Mouse (Mus musculus) testis, adult 2 months (tissue): ENCODE results near the gene Rapgef6. TPM values are rescaled to one million over a fixed set of nuclear protein-coding genes. Genes with fewer than 3 reads are reported as not detected.

Experiments
- H3K27ac ChIP-seq: fragments of 200-500 bp; 2 replicates; pipeline ENCODE4 v1.5.1; 2012; ENCODE audit warnings: low read depth, low read length; ENCODE audit not compliant: control insufficient read depth, insufficient read depth
- H3K27me3 ChIP-seq: fragments of 200-500 bp; 2 replicates; pipeline ENCODE4 v1.6.1; 2012; ENCODE audit warnings: mild to moderate bottlenecking, low read length, moderate library complexity; ENCODE audit not compliant: control insufficient read depth, insufficient read depth
- H3K36me3 ChIP-seq: fragments of 200-500 bp; 2 replicates; pipeline ENCODE4 v1.6.1; 2012; ENCODE audit warnings: mild to moderate bottlenecking, low read length; ENCODE audit not compliant: control insufficient read depth, insufficient read depth
- H3K4me1 ChIP-seq: fragments of 200-500 bp; 2 replicates; pipeline ENCODE4 v1.6.1; 2012; ENCODE audit warnings: low read length; ENCODE audit not compliant: control insufficient read depth, insufficient read depth
- H3K4me3 ChIP-seq: fragments of 200-500 bp; 2 replicates; pipeline ENCODE4 v1.5.1; 2012; ENCODE audit warnings: low read depth, mild to moderate bottlenecking, low read length, moderate library complexity, mixed read lengths; ENCODE audit not compliant: control insufficient read depth
- CTCF ChIP-seq: fragments of 200-500 bp; IDR thresholded peaks from 2 replicates; pipeline ENCODE4 v1.5.1; 2012; ENCODE audit warnings: low read depth, mild to moderate bottlenecking, inconsistent platforms, low read length, moderate library complexity; ENCODE audit not compliant: control insufficient read depth, insufficient read depth, insufficient replicate concordance
- POLR2A ChIP-seq: fragments of 200-500 bp; IDR thresholded peaks from 2 replicates; pipeline ENCODE4 v1.6.1; 2012; ENCODE audit warnings: low read depth, mild to moderate bottlenecking, inconsistent platforms, low read length, moderate library complexity; ENCODE audit not compliant: control insufficient read depth
- polyA plus RNA-seq: library from polyadenylated mRNA; depleted of rRNA; stranded (reverse); fragments of >200 nt; gene quantifications from 2 replicates; pipeline ENCODE4 v1.2.3, GENCODE M21; 2012

The Rapgef6 gene
- polyA plus RNA-seq, 1 experiment = 12.7 TPM

DNA sequence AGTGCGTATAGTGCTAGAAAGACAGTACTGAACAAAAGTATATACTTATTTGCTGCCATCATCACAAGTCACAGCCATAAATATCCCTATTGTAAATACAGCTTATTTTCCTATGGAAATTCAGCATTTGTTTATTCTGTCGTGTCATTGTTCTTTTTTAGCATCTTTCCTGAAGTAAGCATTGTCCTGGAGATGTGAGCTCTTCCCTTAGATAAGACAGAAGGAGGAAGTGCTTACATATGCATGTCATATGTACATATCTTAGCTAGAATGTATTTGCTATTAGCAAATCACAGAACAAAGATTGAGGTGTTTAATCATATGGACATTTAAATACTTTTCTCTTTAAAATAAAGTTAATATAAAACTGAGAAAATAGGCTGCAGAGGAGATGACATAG, 132.8 kb downstream of the Rapgef6 start:
- H3K36me3 ChIP-seq = no peaks in the 10 kb centered on the region; the same call in 1 of the 2 replicates
- no peak for TF ChIP-seq CTCF
- no peak for TF ChIP-seq POLR2A
- H3K27me3 ChIP-seq = no peaks in the 10 kb centered on the region
- H3K27ac ChIP-seq = no peak overlapping the region
- no peak overlapping the region for H3K4me3 ChIP-seq
- no peaks in the 10 kb centered on the region for H3K4me1 ChIP-seq

DNA sequence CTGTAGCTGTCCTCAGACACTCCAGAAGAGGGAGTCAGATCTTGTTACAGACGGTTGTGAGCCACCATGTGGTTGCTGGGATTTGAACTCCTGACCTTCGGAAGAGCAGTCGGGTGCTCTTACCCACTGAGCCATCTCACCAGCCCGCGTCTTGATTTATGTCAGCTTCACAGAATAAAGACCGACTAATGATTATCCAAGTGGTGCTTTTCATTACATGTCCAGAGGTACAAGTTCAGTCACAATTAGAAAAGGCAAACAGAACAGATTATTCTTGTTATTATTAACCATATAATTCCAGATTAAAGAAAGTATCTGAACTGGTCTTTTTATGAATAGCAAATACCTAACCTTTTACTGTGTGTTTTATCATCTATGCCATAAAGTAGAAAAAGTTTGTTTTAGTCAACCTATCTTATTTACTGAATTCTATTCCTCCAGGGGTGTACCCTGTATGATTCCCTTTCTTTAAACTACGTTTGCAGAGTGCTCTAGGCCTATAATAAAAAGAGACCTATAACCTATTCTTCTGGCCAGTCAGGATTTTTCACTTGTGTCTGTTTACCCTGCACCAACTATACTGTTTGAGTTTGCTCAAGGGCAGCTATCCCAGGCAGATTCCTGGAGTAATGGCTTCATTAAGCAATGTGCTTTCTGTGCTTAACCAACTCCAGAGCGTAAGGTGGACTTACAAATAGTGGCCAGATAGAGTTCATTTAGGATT, 151.1 kb downstream of the Rapgef6 start:
- no peaks in the 10 kb centered on the region for H3K27me3 ChIP-seq

DNA sequence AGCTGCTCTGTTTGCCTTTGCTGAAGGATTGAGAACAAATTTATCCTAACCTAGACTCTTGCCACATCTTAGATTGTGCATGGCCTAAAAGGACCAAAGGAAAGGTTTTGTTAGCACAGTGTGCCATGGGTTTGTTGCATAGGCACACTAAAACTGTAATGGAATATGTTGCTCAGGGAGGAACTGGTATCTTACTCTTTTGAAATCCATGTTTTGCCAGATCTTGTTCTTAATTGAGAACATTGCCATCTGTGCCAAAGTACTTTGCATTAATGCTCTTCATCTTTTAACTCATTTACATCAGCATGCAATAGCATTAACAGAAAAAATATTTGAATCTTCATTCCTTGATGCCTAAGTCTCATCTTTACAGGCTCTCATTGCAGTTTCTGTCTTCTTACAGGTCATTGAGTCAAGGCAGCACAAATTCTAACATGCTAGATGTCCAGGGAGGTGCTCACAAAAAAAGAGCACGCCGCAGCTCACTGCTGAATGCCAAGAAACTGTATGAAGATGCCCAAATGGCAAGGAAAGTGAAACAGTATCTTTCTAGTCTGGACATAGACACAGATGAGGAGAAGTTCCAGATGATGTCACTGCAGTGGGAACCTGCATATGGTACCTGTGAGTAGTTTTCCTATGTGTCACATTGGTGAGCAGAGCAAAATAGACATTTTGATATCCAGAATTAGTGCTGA, 153.3 kb downstream of the Rapgef6 start:
- Histone ChIP-seq H3K4me3 (no peak overlapping the region), H3K4me1 (no peaks in the 10 kb centered on the region), H3K36me3 (peaks cover 4% of the 10 kb centered on the region), H3K27me3 (no peaks in the 10 kb centered on the region), H3K27ac (no peak overlapping the region)
- TF ChIP-seq CTCF = no peak
- no peak for TF ChIP-seq POLR2A

More for the DNA sequence above, 151.1 kb downstream of the Rapgef6 start:
- H3K4me3 ChIP-seq = no peak overlapping the region
- no peaks in the 10 kb centered on the region for H3K4me1 ChIP-seq
- TF ChIP-seq POLR2A (no peak), CTCF (no peak)
- no peaks in the 10 kb centered on the region for H3K36me3 ChIP-seq
- no peak overlapping the region for H3K27ac ChIP-seq

DNA sequence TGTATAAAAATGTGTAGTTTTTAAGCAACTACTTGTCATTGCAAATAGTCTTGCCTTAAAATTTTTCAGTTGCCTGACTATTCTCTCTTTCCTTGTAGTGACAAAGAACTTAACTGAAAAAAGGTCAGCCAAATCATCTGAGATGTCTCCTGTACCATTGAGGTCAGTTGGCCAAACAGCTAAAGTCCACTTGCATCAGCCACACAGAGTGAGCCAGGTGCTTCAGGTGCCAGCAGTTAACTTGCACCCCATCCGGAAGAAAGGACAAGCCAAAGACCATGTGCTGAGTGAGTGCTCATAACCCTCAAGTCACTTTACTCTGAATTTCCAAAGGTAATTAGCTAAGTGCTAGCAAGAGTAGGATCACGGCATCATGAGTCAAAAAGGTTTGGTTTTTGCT, 156.5 kb downstream of the Rapgef6 start:
- Histone ChIP-seq H3K36me3 (peaks cover 4% of the 10 kb centered on the region), H3K27me3 (no peaks in the 10 kb centered on the region), H3K27ac (no peak overlapping the region), H3K4me3 (no peak overlapping the region), H3K4me1 (no peaks in the 10 kb centered on the region)
- TF ChIP-seq POLR2A (no peak), CTCF (no peak)

DNA sequence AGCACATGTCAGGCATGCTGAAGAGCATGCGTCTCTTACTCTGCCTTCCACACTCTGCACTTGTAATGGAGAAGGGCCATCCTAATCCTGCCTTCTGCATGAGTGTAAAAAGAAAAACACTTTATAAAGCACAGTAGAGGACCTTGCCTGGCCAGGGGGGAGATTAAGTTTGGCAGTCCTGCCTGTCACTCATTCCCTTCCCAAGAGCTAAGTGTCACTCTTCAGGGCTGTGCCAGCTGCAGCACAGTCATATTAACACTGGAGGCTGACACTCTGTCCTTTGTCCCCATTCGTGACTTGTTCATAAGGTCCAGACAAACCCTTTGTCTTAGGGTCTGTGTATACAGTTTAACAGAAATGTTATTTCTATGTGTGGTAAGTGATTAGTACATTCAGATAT, 162.2 kb downstream of the Rapgef6 start:
- H3K4me1 ChIP-seq = no peaks in the 10 kb centered on the region
- no peaks in the 10 kb centered on the region for H3K27me3 ChIP-seq
- H3K36me3 ChIP-seq = peaks cover 6% of the 10 kb centered on the region
- TF ChIP-seq POLR2A = no peak
- TF ChIP-seq CTCF = no peak
- H3K27ac ChIP-seq = no peak overlapping the region
- no peak overlapping the region for H3K4me3 ChIP-seq

DNA sequence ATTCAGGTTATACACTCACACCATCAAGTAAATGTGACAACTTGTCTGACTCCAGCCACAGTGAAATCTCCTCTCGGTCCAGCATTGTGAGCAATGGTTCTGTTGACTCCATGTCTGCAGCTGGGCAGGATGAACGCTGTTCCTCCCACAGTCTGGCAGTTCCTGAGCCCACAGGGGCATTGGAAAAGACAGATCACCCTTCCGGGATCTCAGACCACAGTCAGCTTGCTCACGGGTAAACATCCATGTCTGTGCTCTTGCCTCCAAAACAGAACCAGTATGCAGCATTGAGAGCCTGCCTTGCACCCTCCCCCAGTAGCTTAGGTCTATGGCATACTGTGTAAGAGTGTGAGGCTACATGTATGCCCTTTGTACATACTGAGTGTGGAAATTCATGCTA, 167.5 kb downstream of the Rapgef6 start:
- H3K4me3 ChIP-seq = no peak overlapping the region
- no peaks in the 10 kb centered on the region for H3K4me1 ChIP-seq
- H3K27me3 ChIP-seq = no peaks in the 10 kb centered on the region
- H3K36me3 ChIP-seq = peaks cover 5% of the 10 kb centered on the region
- TF ChIP-seq CTCF (no peak), POLR2A (no peak)
- H3K27ac ChIP-seq = no peak overlapping the region

DNA sequence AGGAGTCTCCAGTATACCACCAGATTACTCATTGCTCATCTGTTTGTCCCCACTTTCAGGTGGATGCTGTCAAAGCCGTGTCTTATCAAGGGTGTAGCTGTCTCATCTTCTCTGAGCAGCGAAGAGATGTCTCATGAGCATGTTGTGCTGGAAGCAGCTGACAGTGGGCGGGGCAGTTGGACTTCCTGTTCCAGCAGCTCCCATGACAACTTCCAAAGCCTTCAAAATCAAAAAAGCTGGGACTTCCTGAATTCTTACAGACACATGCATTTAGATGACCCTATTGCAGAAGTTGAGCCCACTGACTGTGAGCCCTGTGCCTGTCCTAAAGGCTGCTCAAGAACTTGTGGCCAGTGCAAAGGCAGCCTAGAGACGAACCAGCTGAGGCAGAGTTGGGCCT, 168.5 kb downstream of the Rapgef6 start:
- no peak overlapping the region for H3K4me3 ChIP-seq
- no peaks in the 10 kb centered on the region for H3K27me3 ChIP-seq
- TF ChIP-seq POLR2A = no peak
- TF ChIP-seq CTCF = no peak
- no peaks in the 10 kb centered on the region for H3K4me1 ChIP-seq
- no peak overlapping the region for H3K27ac ChIP-seq
- peaks cover 5% of the 10 kb centered on the region for H3K36me3 ChIP-seq
